Mouse (Mus musculus) E14TG2a.4 (cell line): ENCODE data around the gene Plekha7.

Source experiments
- CTCF ChIP-seq: conservative IDR thresholded peaks from 2 replicates; pipeline ENCODE4 v1.5.1; 2014; ENCODE audit warnings: low read length
- NANOG ChIP-seq: IDR thresholded peaks from 2 replicates; pipeline ENCODE4 v1.6.1; 2014; ENCODE audit warnings: borderline replicate concordance, low read length, mixed read lengths

- no peak for TF ChIP-seq CTCF
- no peak for TF ChIP-seq NANOG
Observed at GRCm38 (mm10) chr7:116200544-116200943, 107.6 kb downstream of the Plekha7 start.
